Mouse (Mus musculus) hindbrain, embryonic 16.5 days (tissue): Measurements from ENCODE around the gene Trmt13. TPM values are rescaled to one million over a fixed set of nuclear protein-coding genes. Genes with fewer than 3 reads are reported as not detected.

Experiments
- ATAC-seq: fragments of 200-750 bp; cut with Nextera tagmentation; 2 replicates; pipeline ENCODE4 v1.8.0; 2017; ENCODE audit warnings: moderate TSS enrichment, moderate library complexity
- H3K27ac ChIP-seq: fragments of 300-500 bp; sonication (generic); 2 replicates; pipeline ENCODE4 v1.5.1; 2014; ENCODE audit warnings: low read depth, mild to moderate bottlenecking, control low read depth, low read length, moderate library complexity
- H3K27me3 ChIP-seq: fragments of 300-500 bp; sonication (generic); replicated peaks from 2 replicates; pipeline ENCODE4 v1.6.1; 2014; ENCODE audit warnings: low read length; ENCODE audit not compliant: control insufficient read depth, insufficient read depth
- H3K36me3 ChIP-seq: fragments of 300-500 bp; sonication (generic); 2 replicates; pipeline ENCODE4 v1.6.1; 2014; ENCODE audit warnings: mild to moderate bottlenecking, low read length, moderate library complexity, mixed read lengths; ENCODE audit not compliant: control insufficient read depth, insufficient read depth
- H3K4me1 ChIP-seq: fragments of 300-500 bp; sonication (generic); 2 replicates; pipeline ENCODE4 v1.6.1; 2014; ENCODE audit warnings: low read depth, low read length; ENCODE audit not compliant: control insufficient read depth, insufficient read depth
- H3K4me2 ChIP-seq: fragments of 300-500 bp; sonication (generic); 2 replicates; pipeline ENCODE4 v1.6.1; 2014; ENCODE audit warnings: mild to moderate bottlenecking, low read length, control low read depth, moderate library complexity
- H3K4me3 ChIP-seq: fragments of 300-500 bp; sonication (generic); 2 replicates; pipeline ENCODE4 v1.5.1; 2014; ENCODE audit warnings: mild to moderate bottlenecking, low read length, control low read depth, moderate library complexity
- H3K9ac ChIP-seq: fragments of 300-500 bp; sonication (generic); 2 replicates; pipeline ENCODE4 v1.6.1; 2014; ENCODE audit warnings: low read depth, mild to moderate bottlenecking, control low read depth, low read length, moderate library complexity
- H3K9me3 ChIP-seq: fragments of 300-500 bp; sonication (generic); 2 replicates; pipeline ENCODE4 v1.6.1; 2014; ENCODE audit warnings: mild to moderate bottlenecking, low read length, moderate library complexity; ENCODE audit not compliant: control insufficient read depth
- WGBS: fragments of 180-500 bp; shearing (Covaris S2); extraction: QIAGEN DNeasy Blood & Tissue Kit; methylation state at CpG from one replicate; pipeline ENCODE4 v1.1.7; 2014; 5-methylcytosine and 5-hydroxymethylcytosine counted together
- polyA plus RNA-seq: library from polyadenylated mRNA; unstranded; fragments of >200 nt; fragmentation: Nextera tagmentation; extraction: Ambion mirVana; gene quantifications from 2 replicates; pipeline ENCODE4 v1.2.1, GENCODE M21; 2015

Gene Trmt13
- polyA plus RNA-seq, 1 experiment from 2014 or later, result 22.5 TPM

- no peaks in the 10 kb centered on the region for H3K9me3 ChIP-seq
- H3K9ac ChIP-seq, result no peak overlapping the region
- H3K27ac ChIP-seq, result no peak overlapping the region
- H3K27me3 ChIP-seq, result no peaks in the 10 kb centered on the region
- H3K4me3 ChIP-seq, result no peak overlapping the region
- no peak overlapping the region for H3K4me2 ChIP-seq
- peaks cover 40% of the 10 kb centered on the region for H3K36me3 ChIP-seq
- ATAC-seq, result no peak
- H3K4me1 ChIP-seq, result no peaks in the 10 kb centered on the region
- 94% methylated on average over 9 of the region's 9 CpGs for WGBS
These were observed 23.5 kb upstream of the Trmt13 start for GRCm38 (mm10) chr3:116637693-116638476.

GRCm38 (mm10) chr3:116635799-116636198 lies 21.4 kb upstream of the Trmt13 start:
- H3K27ac ChIP-seq, result no peak overlapping the region
- H3K9ac ChIP-seq, result no peak overlapping the region
- H3K36me3 ChIP-seq, result peaks cover 34% of the 10 kb centered on the region
- no peaks in the 10 kb centered on the region for H3K9me3 ChIP-seq
- no peak overlapping the region for H3K4me2 ChIP-seq
- H3K4me1 ChIP-seq, result no peaks in the 10 kb centered on the region
- no peaks in the 10 kb centered on the region for H3K27me3 ChIP-seq
- H3K4me3 ChIP-seq, result no peak overlapping the region
- WGBS, result 61% methylated on average over 5 of the region's 5 CpGs
- peak; percentile 48; the same call in 1 of the 2 replicates for ATAC-seq

GRCm38 (mm10) chr3:116634853-116635252 lies 20.5 kb upstream of the Trmt13 start:
- H3K4me2 ChIP-seq, result no peak overlapping the region
- no peak overlapping the region for H3K4me3 ChIP-seq
- H3K9me3 ChIP-seq, result no peaks in the 10 kb centered on the region
- no peaks in the 10 kb centered on the region for H3K27me3 ChIP-seq
- peaks cover 27% of the 10 kb centered on the region for H3K36me3 ChIP-seq
- H3K27ac ChIP-seq, result no peak overlapping the region
- WGBS, result 94% methylated on average over 8 of the region's 8 CpGs
- H3K9ac ChIP-seq, result no peak overlapping the region
- no peak for ATAC-seq
- H3K4me1 ChIP-seq, result no peaks in the 10 kb centered on the region

GRCm38 (mm10) chr3:116634091-116634490 lies 19.7 kb upstream of the Trmt13 start:
- peaks cover 23% of the 10 kb centered on the region for H3K36me3 ChIP-seq
- no peak for ATAC-seq
- WGBS, result 88% methylated on average over 3 of the region's 3 CpGs

GRCm38 (mm10) chr3:116632971-116633370 lies 18.6 kb upstream of the Trmt13 start:
- Histone ChIP-seq H3K4me2 (no peak overlapping the region), H3K9ac (no peak overlapping the region), H3K36me3 (peaks cover 20% of the 10 kb centered on the region), H3K9me3 (no peaks in the 10 kb centered on the region), H3K4me3 (no peak overlapping the region), H3K27ac (no peak overlapping the region), H3K4me1 (no peaks in the 10 kb centered on the region), H3K27me3 (no peaks in the 10 kb centered on the region)
- WGBS, result 97% methylated on average over 3 of the region's 3 CpGs
- ATAC-seq, result no peak

More at GRCm38 (mm10) chr3:116634091-116634490, 19.7 kb upstream of the Trmt13 start:
- Histone ChIP-seq H3K4me3 (no peak overlapping the region), H3K9me3 (no peaks in the 10 kb centered on the region), H3K27ac (no peak overlapping the region), H3K4me1 (no peaks in the 10 kb centered on the region), H3K4me2 (no peak overlapping the region), H3K9ac (no peak overlapping the region), H3K27me3 (no peaks in the 10 kb centered on the region)

- Histone ChIP-seq H3K4me1 (no peaks in the 10 kb centered on the region), H3K36me3 (peaks cover 20% of the 10 kb centered on the region), H3K9me3 (no peaks in the 10 kb centered on the region), H3K4me3 (no peak overlapping the region), H3K27me3 (no peaks in the 10 kb centered on the region), H3K27ac (no peak overlapping the region), H3K4me2 (no peak overlapping the region), H3K9ac (no peak overlapping the region)
- ATAC-seq, result no peak
- 80% methylated on average over 1 of the region's 1 CpGs for WGBS
These were observed 17.1 kb upstream of the Trmt13 start for GRCm38 (mm10) chr3:116631459-116631858.

GRCm38 (mm10) chr3:116622641-116623040 lies 8.3 kb upstream of the Trmt13 start:
- Histone ChIP-seq H3K9me3 (no peaks in the 10 kb centered on the region), H3K4me2 (no peak overlapping the region), H3K4me1 (no peaks in the 10 kb centered on the region), H3K27ac (no peak overlapping the region), H3K9ac (no peak overlapping the region), H3K4me3 (no peak overlapping the region), H3K36me3 (peaks cover 4% of the 10 kb centered on the region; the same call in 1 of the 2 replicates), H3K27me3 (no peaks in the 10 kb centered on the region)
- WGBS, result 94% methylated on average over 7 of the region's 7 CpGs
- no peak for ATAC-seq

- Histone ChIP-seq H3K9ac (no peak overlapping the region), H3K27ac (no peak overlapping the region), H3K27me3 (no peaks in the 10 kb centered on the region), H3K9me3 (no peaks in the 10 kb centered on the region), H3K4me1 (no peaks in the 10 kb centered on the region), H3K4me3 (no peak overlapping the region), H3K4me2 (no peak overlapping the region), H3K36me3 (peaks cover 4% of the 10 kb centered on the region; the same call in 1 of the 2 replicates)
- ATAC-seq, result no peak
- 93% methylated on average over 7 of the region's 7 CpGs for WGBS
These were observed 6.4 kb upstream of the Trmt13 start for GRCm38 (mm10) chr3:116620636-116621370.

- WGBS, result 83% methylated on average over 6 of the region's 6 CpGs
- peaks cover 12% of the 10 kb centered on the region for H3K36me3 ChIP-seq
These were observed 4.5 kb upstream of the Trmt13 start for GRCm38 (mm10) chr3:116618855-116619254.

More at GRCm38 (mm10) chr3:116618855-116619254, 4.5 kb upstream of the Trmt13 start:
- Histone ChIP-seq H3K27ac (no peak overlapping the region), H3K4me1 (no peaks in the 10 kb centered on the region), H3K27me3 (no peaks in the 10 kb centered on the region), H3K4me2 (no peak overlapping the region), H3K4me3 (no peak overlapping the region), H3K9me3 (no peaks in the 10 kb centered on the region), H3K9ac (no peak overlapping the region)
- ATAC-seq, result no peak
